Mouse (Mus musculus) kidney, embryonic 14.5 days (tissue): Measurements from ENCODE around the gene Dbndd2. TPM values are rescaled to one million over a fixed set of nuclear protein-coding genes. Genes with fewer than 3 reads are reported as not detected.

Source experiments
- ATAC-seq: fragments of 200-750 bp; cut with Nextera tagmentation; 2 replicates; pipeline ENCODE4 v1.8.0; 2017; ENCODE audit warnings: moderate number of reproducible peaks, mild to moderate bottlenecking, moderate TSS enrichment, moderate library complexity; ENCODE audit not compliant: low FRiP score, low TSS enrichment
- H3K27ac ChIP-seq: fragments of 300-500 bp; sonication (generic); 2 replicates; pipeline ENCODE4 v1.5.1; 2014; ENCODE audit warnings: low read depth, mild to moderate bottlenecking, low read length, moderate library complexity, mixed read lengths
- H3K27me3 ChIP-seq: fragments of 300-500 bp; sonication (generic); 2 replicates; pipeline ENCODE4 v1.6.1; 2014; ENCODE audit warnings: mild to moderate bottlenecking, low read length; ENCODE audit not compliant: control insufficient read depth, insufficient read depth
- H3K36me3 ChIP-seq: fragments of 300-500 bp; sonication (generic); 2 replicates; pipeline ENCODE4 v1.6.1; 2014; ENCODE audit warnings: low read length, mixed read lengths; ENCODE audit not compliant: control insufficient read depth, insufficient read depth
- H3K4me1 ChIP-seq: fragments of 300-500 bp; sonication (generic); 2 replicates; pipeline ENCODE4 v1.6.1; 2014; ENCODE audit warnings: low read length, mixed read lengths; ENCODE audit not compliant: control insufficient read depth, insufficient read depth
- H3K4me2 ChIP-seq: fragments of 300-500 bp; sonication (generic); replicated peaks from 2 replicates; pipeline ENCODE4 v1.6.1; 2014; ENCODE audit warnings: low read depth, mild to moderate bottlenecking, low read length
- H3K4me3 ChIP-seq: fragments of 300-500 bp; sonication (generic); 2 replicates; pipeline ENCODE4 v1.5.1; 2014; ENCODE audit warnings: mild to moderate bottlenecking, low read length
- H3K9ac ChIP-seq: fragments of 300-500 bp; sonication (generic); 2 replicates; pipeline ENCODE4 v1.6.1; 2014; ENCODE audit warnings: low read depth, mild to moderate bottlenecking, low read length, moderate library complexity
- H3K9me3 ChIP-seq: fragments of 300-500 bp; sonication (generic); 2 replicates; pipeline ENCODE4 v1.6.1; 2016; ENCODE audit warnings: low read length; ENCODE audit not compliant: control insufficient read depth
- WGBS: fragments of 180-500 bp; shearing (Covaris S2); extraction: QIAGEN DNeasy Blood & Tissue Kit; methylation state at CpG from one replicate; pipeline ENCODE4 v1.1.7; 2014; 5-methylcytosine and 5-hydroxymethylcytosine counted together
- polyA plus RNA-seq: library from polyadenylated mRNA; unstranded; fragments of >200 nt; fragmentation: Nextera tagmentation; extraction: Ambion mirVana; gene quantifications from 2 replicates; pipeline ENCODE4 v1.2.1, GENCODE M21; 2014

Dbndd2 gene
- polyA plus RNA-seq, 1 experiment from 2014 or later, result 12.4 TPM

DNA sequence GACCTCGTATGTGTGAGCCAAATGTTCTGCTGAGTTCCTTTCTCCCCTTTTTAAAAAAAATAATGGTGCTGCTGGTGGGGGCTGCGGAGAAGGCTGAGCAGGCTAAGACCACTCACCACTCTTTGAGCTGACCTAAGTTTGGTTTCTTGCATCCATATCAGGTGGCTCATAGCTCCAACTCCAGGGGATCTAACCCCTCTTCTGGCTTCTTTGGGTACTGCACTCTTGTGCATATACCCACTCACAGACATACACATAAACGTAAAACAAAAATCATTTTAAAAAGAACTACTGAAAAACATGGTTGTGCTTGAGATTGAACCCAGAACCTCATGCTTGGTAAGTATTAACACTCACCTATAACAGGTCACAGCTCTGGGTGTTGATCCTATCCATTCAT is 19.0 kb downstream of the Dbndd2 start:
- H3K4me1 ChIP-seq, result no peaks in the 10 kb centered on the region
- peaks cover 7% of the 10 kb centered on the region; the same call in 1 of the 2 replicates for H3K9me3 ChIP-seq
- ATAC-seq, result no peak
- no peak overlapping the region for H3K4me2 ChIP-seq
- H3K27ac ChIP-seq, result no peak overlapping the region
- no peak overlapping the region for H3K9ac ChIP-seq
- 96% methylated on average over 3 of the region's 3 CpGs for whole genome bisulfite sequencing
- H3K36me3 ChIP-seq, result peaks cover 64% of the 10 kb centered on the region
- no peak overlapping the region for H3K4me3 ChIP-seq
- no peaks in the 10 kb centered on the region for H3K27me3 ChIP-seq

DNA sequence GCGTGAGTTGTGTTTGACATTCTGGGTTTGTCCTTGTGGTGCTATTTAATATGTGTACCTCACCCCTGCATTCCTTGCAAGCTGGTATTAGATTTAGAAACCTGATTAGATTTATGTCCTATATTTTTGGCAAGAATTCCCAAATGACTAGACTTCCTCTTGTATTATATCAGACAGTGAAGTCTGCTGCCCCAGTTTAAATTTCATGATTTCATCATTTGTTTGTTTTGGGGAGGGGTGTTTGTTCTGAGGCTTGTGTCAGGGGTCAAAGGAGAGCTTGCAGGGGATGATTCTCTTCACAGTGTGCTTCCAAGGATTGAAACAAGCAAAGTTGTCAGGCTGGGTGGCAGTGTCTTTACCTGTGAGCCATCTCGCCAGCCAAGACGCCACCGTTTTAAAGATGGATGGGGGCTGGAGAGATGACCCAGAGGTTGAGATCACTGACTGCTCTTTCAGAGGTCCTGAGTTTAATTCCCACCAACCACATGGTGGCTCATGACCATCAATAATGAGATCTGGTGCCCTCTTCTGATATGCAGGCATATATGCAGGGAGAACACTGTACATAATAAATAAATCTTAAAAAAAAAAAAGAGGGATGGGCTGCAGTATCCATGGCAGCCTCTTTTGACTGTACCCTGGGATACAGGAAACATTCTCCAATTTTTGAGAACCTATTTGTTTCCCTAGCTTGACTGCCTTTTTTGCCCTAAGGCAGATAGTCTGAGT is 19.9 kb downstream of the Dbndd2 start:
- H3K9me3 ChIP-seq, result peaks cover 7% of the 10 kb centered on the region; the same call in 1 of the 2 replicates
- H3K36me3 ChIP-seq, result peaks cover 58% of the 10 kb centered on the region
- 94% methylated on average over 4 of the region's 4 CpGs for WGBS

DNA sequence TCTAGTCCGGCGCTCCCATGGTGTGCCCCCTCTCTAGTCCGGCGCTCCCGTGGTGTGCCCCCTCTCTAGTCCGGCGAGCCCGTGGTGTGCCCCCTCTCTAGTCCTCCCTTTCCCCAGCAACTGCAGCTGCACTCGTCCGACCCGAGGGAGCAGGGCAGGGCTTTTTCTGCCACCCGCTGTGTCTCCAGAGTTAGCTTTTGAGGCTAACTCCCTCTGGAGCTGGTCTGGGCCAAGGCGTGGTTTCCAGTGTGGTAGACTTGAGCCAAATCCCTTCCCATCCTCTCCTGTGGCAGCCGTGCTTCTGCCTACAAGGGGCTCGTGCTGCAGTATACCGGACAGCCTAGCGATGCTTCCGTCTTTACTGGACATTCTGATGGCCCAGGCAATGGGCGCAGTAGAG is 21.9 kb downstream of the Dbndd2 start:
- Histone ChIP-seq H3K27ac (no peak overlapping the region), H3K9ac (no peak overlapping the region), H3K27me3 (no peaks in the 10 kb centered on the region), H3K36me3 (peaks cover 39% of the 10 kb centered on the region), H3K4me2 (no peak overlapping the region), H3K4me1 (no peaks in the 10 kb centered on the region), H3K4me3 (no peak overlapping the region), H3K9me3 (peaks cover 7% of the 10 kb centered on the region; the same call in 1 of the 2 replicates)
- no peak for ATAC-seq
- WGBS, result 91% methylated on average over 19 of the region's 19 CpGs

More for the DNA sequence above, 19.9 kb downstream of the Dbndd2 start:
- no peak for ATAC-seq
- Histone ChIP-seq H3K4me1 (no peaks in the 10 kb centered on the region), H3K27me3 (no peaks in the 10 kb centered on the region), H3K27ac (no peak overlapping the region), H3K4me2 (no peak overlapping the region), H3K9ac (no peak overlapping the region), H3K4me3 (no peak overlapping the region)

DNA sequence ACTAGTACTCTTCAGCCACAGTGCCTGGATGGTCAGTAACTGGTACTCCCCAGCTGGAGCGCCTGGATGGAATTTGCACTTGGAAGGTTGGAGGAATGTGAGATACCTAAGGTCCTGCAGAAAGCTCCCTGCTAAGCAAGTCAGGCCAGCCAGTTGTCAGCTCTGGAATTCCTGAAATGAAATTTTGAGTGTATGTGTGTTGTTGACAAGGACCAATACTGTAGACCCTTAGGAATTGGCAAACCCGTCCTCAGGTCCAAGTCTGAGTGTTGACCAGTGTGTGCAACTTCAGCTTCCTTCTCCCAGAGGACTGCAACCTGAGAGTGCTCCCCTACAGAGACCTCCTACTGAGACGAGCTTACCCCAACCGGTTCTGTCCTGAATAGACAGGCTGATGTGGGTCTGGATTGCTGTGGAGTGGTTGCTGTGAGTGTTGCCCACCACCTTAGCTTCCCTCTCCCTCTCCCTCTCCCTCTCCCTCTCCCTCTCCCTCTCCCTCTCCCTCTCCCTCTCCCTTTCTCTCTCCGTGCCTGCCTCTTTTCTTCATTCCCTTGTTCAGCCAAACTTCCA is 24.8 kb downstream of the Dbndd2 start:
- Histone ChIP-seq H3K27me3 (no peaks in the 10 kb centered on the region), H3K4me1 (no peaks in the 10 kb centered on the region), H3K4me2 (no peak overlapping the region), H3K27ac (no peak overlapping the region), H3K36me3 (peaks cover 14% of the 10 kb centered on the region), H3K9me3 (no peaks in the 10 kb centered on the region), H3K4me3 (no peak overlapping the region), H3K9ac (no peak overlapping the region)
- 46% methylated on average over 4 of the region's 5 CpGs for WGBS
- 0 out of 2 replicates have a peak, but pooled peaks have one; percentile 40 for ATAC-seq

DNA sequence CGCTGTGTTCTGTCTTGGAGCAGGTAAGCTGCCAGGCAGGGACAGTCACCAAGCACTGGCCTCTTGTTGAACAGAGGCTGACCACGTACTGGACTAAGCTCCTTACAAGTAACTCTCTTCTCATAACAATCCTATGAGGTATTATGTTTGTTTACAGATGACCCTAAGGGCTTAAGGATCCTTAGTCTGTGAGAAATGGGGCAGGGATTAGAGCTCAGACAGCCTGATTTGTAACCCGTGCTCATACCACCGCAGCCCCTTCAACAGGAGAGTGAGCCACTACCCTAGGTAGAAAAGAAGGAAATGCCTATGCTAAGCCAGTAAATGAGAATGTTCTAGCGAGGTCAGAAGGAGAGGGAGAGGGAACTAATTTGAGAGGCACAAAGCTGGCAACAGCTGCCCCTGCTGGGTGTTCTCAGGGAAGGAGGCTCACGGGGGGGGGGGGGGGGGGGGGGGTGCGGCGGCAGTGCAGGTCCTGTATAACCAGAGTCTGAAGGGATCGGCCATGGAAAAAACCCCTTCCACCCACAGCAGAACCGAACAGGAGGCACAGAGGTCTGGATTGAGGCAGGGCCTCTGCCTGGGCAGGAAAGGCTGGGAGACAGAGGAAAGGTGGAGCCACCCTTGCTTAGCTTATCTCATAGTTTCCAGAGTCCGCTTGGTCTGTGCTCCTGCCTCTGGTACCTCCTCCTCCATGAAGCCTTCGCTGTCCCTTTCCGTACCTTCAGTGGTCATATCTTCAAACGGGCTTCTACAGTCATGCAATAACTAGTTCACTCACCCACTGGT is 26.4 kb downstream of the Dbndd2 start:
- ATAC-seq, result no peak
- Histone ChIP-seq H3K4me1 (no peaks in the 10 kb centered on the region), H3K4me2 (no peak overlapping the region), H3K9me3 (no peaks in the 10 kb centered on the region), H3K27ac (no peak overlapping the region), H3K4me3 (no peak overlapping the region), H3K36me3 (no peaks in the 10 kb centered on the region; the same call in 1 of the 2 replicates), H3K27me3 (no peaks in the 10 kb centered on the region), H3K9ac (no peak overlapping the region)
- WGBS, result 68% methylated on average over 11 of the region's 14 CpGs

DNA sequence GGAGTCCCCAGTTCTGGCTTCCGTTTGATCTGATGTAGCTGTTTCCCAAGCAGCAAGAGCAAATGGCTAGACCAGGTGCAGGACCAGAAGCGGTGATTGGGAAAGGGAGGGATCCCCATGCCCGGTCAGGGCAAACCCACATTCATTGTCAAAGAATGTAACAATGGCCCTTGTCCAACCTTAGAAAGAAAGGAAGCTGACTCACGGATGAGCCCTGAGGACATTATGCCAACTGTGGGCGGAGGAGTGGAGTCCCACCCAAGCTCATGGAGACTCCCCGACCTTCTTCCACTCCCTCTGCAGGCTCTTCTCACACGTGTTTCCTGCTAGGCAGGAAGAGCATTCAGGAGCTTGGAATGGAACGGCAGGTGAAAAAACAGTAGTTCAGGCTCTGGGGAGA is 27.5 kb downstream of the Dbndd2 start:
- H3K27ac ChIP-seq, result no peak overlapping the region
- no peak for ATAC-seq
- no peak overlapping the region for H3K9ac ChIP-seq
- H3K9me3 ChIP-seq, result no peaks in the 10 kb centered on the region
- no peak overlapping the region for H3K4me3 ChIP-seq
- no peaks in the 10 kb centered on the region for H3K27me3 ChIP-seq
- no peak overlapping the region for H3K4me2 ChIP-seq
- no peaks in the 10 kb centered on the region for H3K4me1 ChIP-seq
- WGBS, result 79% methylated on average over 8 of the region's 8 CpGs
- H3K36me3 ChIP-seq, result no peaks in the 10 kb centered on the region

DNA sequence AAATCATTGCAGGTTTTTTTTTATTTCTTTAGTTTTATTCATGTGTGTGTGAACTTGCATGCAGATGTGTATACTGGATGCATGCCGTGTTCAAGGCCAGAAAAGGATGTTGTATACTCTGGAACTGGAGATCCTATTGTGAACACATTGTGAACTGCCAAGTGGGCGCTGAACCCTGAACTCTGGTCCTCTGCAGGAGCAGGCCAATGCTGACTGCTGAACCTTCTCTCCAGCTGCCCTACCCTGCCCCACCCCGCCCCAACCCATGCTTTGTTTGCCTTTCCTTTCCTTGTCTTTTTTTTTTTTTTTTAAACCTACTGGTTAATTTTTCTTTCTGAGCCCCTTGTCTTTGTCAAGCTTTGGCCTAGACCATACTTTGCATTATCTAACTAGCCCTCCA is 29.0 kb downstream of the Dbndd2 start:
- ATAC-seq, result no peak
- WGBS, result 79% methylated on average over 3 of the region's 3 CpGs
- no peaks in the 10 kb centered on the region for H3K9me3 ChIP-seq
- no peaks in the 10 kb centered on the region for H3K27me3 ChIP-seq
- H3K9ac ChIP-seq, result no peak overlapping the region
- no peak overlapping the region for H3K27ac ChIP-seq
- H3K4me2 ChIP-seq, result no peak overlapping the region
- no peaks in the 10 kb centered on the region for H3K36me3 ChIP-seq
- no peak overlapping the region for H3K4me3 ChIP-seq
- H3K4me1 ChIP-seq, result 0 out of 2 replicates have a peak, but pooled peaks cover 3% of the 10 kb centered on the region

DNA sequence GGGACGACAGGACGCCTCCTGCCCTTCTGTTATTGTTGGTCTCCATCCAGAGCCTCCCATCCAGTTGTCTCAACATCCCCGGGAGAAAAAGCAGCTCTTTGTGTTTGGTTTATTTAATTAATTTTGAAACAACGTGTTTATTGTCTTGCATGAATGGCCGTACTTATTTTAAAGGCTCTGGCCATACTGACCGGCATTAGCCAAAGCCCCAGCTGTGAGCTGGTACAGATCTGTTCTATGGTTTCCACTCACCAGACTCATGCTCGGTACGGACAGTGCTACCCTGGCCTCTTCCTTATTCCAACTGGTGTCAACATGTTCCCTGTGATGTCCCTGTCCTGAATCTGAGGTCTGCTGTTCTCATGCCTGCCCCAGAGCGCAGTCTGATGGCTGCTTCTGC is 30.0 kb downstream of the Dbndd2 start:
- Histone ChIP-seq H3K9ac (no peak overlapping the region), H3K9me3 (no peaks in the 10 kb centered on the region), H3K4me2 (no peak overlapping the region), H3K27ac (no peak overlapping the region), H3K36me3 (no peaks in the 10 kb centered on the region), H3K27me3 (no peaks in the 10 kb centered on the region), H3K4me3 (no peak overlapping the region), H3K4me1 (0 out of 2 replicates have a peak, but pooled peaks cover 3% of the 10 kb centered on the region)
- 77% methylated on average over 9 of the region's 9 CpGs for WGBS
- no peak for ATAC-seq

DNA sequence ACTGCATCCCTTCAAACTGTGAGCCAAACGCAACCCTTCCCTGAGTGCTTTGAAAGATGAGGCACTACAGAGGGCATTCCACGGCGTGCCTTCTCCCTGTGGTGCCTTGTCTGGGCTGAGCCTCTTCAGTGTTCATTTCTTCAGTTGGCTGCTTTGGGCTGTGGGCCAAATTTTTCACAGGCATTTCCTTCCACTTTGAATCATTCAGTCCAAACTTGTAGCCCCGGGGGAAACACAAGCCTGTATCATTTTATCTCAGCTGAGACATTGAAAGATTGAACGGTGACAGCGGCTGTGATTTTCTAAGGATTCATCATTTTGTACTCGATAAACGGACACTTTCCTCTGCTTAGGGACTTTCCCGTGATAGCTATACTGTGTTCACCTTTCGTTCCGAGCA is 30.7 kb downstream of the Dbndd2 start:
- 0 out of 2 replicates have a peak, but pooled peaks cover 3% of the 10 kb centered on the region for H3K4me1 ChIP-seq
- no peak for ATAC-seq
- H3K4me2 ChIP-seq, result no peak overlapping the region
- no peaks in the 10 kb centered on the region for H3K9me3 ChIP-seq
- 86% methylated on average over 11 of the region's 11 CpGs for WGBS
- no peaks in the 10 kb centered on the region for H3K27me3 ChIP-seq
- H3K27ac ChIP-seq, result no peak overlapping the region
- no peaks in the 10 kb centered on the region for H3K36me3 ChIP-seq
- no peak overlapping the region for H3K9ac ChIP-seq
- no peak overlapping the region for H3K4me3 ChIP-seq
